Mouse (Mus musculus): Measurements from ENCODE around the gene Rtn4ip1. TPM values are rescaled to one million over a fixed set of nuclear protein-coding genes. Genes with fewer than 3 reads are reported as not detected.

The Rtn4ip1 gene
- polyA plus RNA-seq, 1 experiment from 2014 or later = 20.0 TPM

DNA sequence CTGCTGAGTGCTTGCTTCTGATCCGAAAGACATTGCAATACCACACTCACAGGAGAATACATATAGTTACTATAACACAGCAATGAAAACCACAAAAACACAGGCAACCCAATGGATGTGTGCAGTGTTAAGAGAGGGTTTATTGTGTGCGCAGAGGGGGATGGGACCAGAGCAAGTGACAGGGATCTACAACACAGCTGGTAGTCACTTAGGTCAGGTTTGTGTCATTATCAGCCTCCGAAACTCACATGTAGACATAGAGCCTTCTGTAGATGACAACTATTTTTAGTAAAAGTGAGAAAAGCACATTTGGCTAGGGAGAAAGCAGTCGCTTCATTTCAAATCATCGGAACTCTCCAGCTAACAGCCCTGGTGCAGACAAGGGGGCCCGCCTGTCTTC lies 80.9 kb downstream of the Rtn4ip1 start:
- WGBS = 90% methylated on average over 6 of the region's 6 CpGs
- Histone ChIP-seq H3K4me3 (ENCODE audit: low read depth, low read length) (no peak overlapping the region), H3K9me3 (replicated peaks; ENCODE audit: control insufficient read depth, low read length) (no peaks in the 10 kb centered on the region), H3K9ac (replicated peaks; ENCODE audit: low read length) (no peak overlapping the region), H3K27me3 (ENCODE audit: control insufficient read depth, insufficient read depth, low read length) (no peaks in the 10 kb centered on the region), H3K4me2 (ENCODE audit: low read depth, low read length) (no peak overlapping the region), H3K27ac (replicated peaks; ENCODE audit: low read depth, low read length) (no peak overlapping the region), H3K36me3 (replicated peaks; ENCODE audit: control insufficient read depth, insufficient read depth, low read depth, low read length) (no peaks in the 10 kb centered on the region; the same call in 1 of the 2 replicates), H3K4me1 (ENCODE audit: control insufficient read depth, insufficient read depth, low read length) (no peaks in the 10 kb centered on the region)
- ATAC-seq (replicated peaks; ENCODE audit: insufficient number of reproducible peaks, low FRiP score, low TSS enrichment, low read depth) (no peak), DNase-seq (ENCODE audit: low spot score) (no peak)

DNA sequence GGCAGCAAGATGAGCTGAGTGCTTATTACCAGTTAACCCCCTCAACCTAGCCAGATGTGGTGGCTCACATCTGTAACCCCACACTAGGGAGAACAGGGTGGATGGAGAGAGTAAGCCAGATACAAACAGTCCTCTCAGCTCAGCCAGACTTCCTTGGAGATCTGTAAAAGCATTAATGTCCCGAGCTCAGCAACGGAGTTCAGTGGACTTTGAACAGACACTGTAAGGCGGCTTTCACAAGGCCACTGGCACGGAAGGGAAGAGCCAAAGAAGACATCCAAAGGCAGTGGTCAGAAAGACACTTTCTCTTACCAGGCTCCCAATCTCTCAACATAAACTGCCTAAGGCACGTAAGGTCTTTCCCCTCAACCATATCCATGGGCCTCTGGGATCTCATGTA lies 81.6 kb downstream of the Rtn4ip1 start:
- no peaks in the 10 kb centered on the region for H3K9me3 ChIP-seq (replicated peaks; ENCODE audit: control insufficient read depth, low read length)
- no peaks in the 10 kb centered on the region for H3K27me3 ChIP-seq (ENCODE audit: control insufficient read depth, insufficient read depth, low read length)
- DNase-seq (ENCODE audit: low spot score) (no peak), ATAC-seq (replicated peaks; ENCODE audit: insufficient number of reproducible peaks, low FRiP score, low TSS enrichment, low read depth) (no peak)
- H3K4me3 ChIP-seq (ENCODE audit: low read depth, low read length) = no peak overlapping the region
- H3K27ac ChIP-seq (replicated peaks; ENCODE audit: low read depth, low read length) = no peak overlapping the region
- WGBS = 82% methylated on average over 5 of the region's 5 CpGs
- no peak overlapping the region for H3K9ac ChIP-seq (replicated peaks; ENCODE audit: low read length)
- no peak overlapping the region for H3K4me2 ChIP-seq (ENCODE audit: low read depth, low read length)
- H3K4me1 ChIP-seq (ENCODE audit: control insufficient read depth, insufficient read depth, low read length) = no peaks in the 10 kb centered on the region
- H3K36me3 ChIP-seq (replicated peaks; ENCODE audit: control insufficient read depth, insufficient read depth, low read depth, low read length) = no peaks in the 10 kb centered on the region; the same call in 1 of the 2 replicates

DNA sequence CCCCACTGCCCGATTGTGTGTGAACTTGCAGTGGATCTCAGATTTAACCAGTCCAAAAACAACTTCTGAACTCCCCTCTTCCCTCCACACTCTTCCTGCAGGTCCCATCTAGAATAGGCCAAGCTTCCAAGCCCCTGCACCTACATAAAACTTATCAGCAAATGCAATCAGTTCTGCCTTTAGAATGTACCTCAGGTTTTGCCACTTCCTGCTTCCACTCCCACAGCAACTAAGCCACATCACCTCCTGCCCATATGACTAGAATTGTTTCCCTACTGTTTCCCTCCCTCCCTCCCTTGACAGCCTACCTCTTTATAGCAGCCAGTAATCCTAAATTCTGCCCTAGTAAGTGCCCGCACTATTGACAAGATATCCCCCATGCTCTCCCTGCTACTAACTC lies 82.3 kb downstream of the Rtn4ip1 start:
- ATAC-seq (replicated peaks; ENCODE audit: insufficient number of reproducible peaks, low FRiP score, low TSS enrichment, low read depth) (no peak), DNase-seq (ENCODE audit: low spot score) (no peak)
- H3K36me3 ChIP-seq (replicated peaks; ENCODE audit: control insufficient read depth, insufficient read depth, low read depth, low read length) = no peaks in the 10 kb centered on the region; the same call in 1 of the 2 replicates
- no peak overlapping the region for H3K4me3 ChIP-seq (ENCODE audit: low read depth, low read length)
- no peak overlapping the region for H3K9ac ChIP-seq (replicated peaks; ENCODE audit: low read length)
- no peaks in the 10 kb centered on the region for H3K27me3 ChIP-seq (ENCODE audit: control insufficient read depth, insufficient read depth, low read length)
- H3K4me2 ChIP-seq (ENCODE audit: low read depth, low read length) = no peak overlapping the region
- no peaks in the 10 kb centered on the region for H3K4me1 ChIP-seq (ENCODE audit: control insufficient read depth, insufficient read depth, low read length)
- no peak overlapping the region for H3K27ac ChIP-seq (replicated peaks; ENCODE audit: low read depth, low read length)
- H3K9me3 ChIP-seq (replicated peaks; ENCODE audit: control insufficient read depth, low read length) = no peaks in the 10 kb centered on the region
- 92% methylated on average over 2 of the region's 2 CpGs for WGBS

GRCm38 (mm10) chr10:43991268-43991667 lies 89.7 kb downstream of the Rtn4ip1 start:
- no peak overlapping the region for H3K4me2 ChIP-seq (ENCODE audit: low read depth, low read length)
- H3K4me3 ChIP-seq (ENCODE audit: low read depth, low read length) = no peak overlapping the region
- no peak for DNase-seq (ENCODE audit: low spot score)
- H3K36me3 ChIP-seq (replicated peaks; ENCODE audit: control insufficient read depth, insufficient read depth, low read depth, low read length) = no peaks in the 10 kb centered on the region
- H3K27ac ChIP-seq (replicated peaks; ENCODE audit: low read depth, low read length) = no peak overlapping the region
- no peaks in the 10 kb centered on the region for H3K9me3 ChIP-seq (replicated peaks; ENCODE audit: control insufficient read depth, low read length)
- no peak for ATAC-seq (replicated peaks; ENCODE audit: insufficient number of reproducible peaks, low FRiP score, low TSS enrichment, low read depth)
- H3K4me1 ChIP-seq (ENCODE audit: control insufficient read depth, insufficient read depth, low read length) = no peaks in the 10 kb centered on the region
- no peaks in the 10 kb centered on the region for H3K27me3 ChIP-seq (ENCODE audit: control insufficient read depth, insufficient read depth, low read length)
- no peak overlapping the region for H3K9ac ChIP-seq (replicated peaks; ENCODE audit: low read length)
- WGBS = 90% methylated on average over 5 of the region's 5 CpGs

DNA sequence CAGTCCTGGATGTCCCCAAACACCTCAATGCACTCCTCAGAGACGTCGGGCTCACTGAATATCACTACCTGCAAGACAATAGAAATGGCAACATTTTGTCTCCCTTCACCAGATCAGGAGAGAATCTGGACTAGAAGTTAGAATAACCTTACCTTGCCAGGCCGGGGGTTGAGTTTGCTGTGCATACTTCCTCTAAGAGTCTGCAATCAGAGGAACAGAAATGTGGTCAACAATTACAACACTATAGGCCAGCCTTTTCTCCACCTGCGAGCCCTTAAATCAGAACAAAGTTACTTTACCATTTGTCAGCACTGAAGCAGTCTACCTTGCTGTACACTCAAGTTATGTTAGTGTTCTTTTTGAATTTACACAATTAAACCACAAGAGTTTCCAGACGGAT lies 90.9 kb downstream of the Rtn4ip1 start:
- Histone ChIP-seq H3K27me3 (ENCODE audit: control insufficient read depth, insufficient read depth, low read length) (no peaks in the 10 kb centered on the region), H3K9me3 (replicated peaks; ENCODE audit: control insufficient read depth, low read length) (no peaks in the 10 kb centered on the region), H3K4me3 (ENCODE audit: low read depth, low read length) (no peak overlapping the region), H3K9ac (replicated peaks; ENCODE audit: low read length) (no peak overlapping the region), H3K27ac (replicated peaks; ENCODE audit: low read depth, low read length) (no peak overlapping the region), H3K4me1 (ENCODE audit: control insufficient read depth, insufficient read depth, low read length) (no peaks in the 10 kb centered on the region), H3K4me2 (ENCODE audit: low read depth, low read length) (no peak overlapping the region), H3K36me3 (replicated peaks; ENCODE audit: control insufficient read depth, insufficient read depth, low read depth, low read length) (no peaks in the 10 kb centered on the region)
- DNase-seq (ENCODE audit: low spot score) = no peak
- no peak for ATAC-seq (replicated peaks; ENCODE audit: insufficient number of reproducible peaks, low FRiP score, low TSS enrichment, low read depth)
- 73% methylated on average over 5 of the region's 5 CpGs for WGBS

DNA sequence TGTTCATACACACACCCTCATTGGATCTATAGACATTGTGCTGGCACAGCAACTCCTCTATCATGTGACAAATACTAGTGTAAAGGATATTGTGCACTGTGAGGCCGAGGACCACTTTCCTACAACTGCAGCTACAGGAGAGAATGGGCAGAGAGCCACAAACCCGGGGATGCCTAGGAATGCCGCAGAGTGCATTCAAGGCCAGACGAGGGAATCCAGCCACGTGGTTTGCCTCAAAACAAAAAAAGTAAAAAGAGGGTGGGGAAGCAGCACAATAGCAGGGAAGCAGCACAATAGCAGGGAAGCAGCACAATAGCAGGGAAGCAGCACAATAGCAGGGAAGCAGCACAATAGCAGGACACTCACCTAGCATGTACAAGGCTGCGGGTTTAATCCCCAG lies 91.6 kb downstream of the Rtn4ip1 start:
- ATAC-seq (replicated peaks; ENCODE audit: insufficient number of reproducible peaks, low FRiP score, low TSS enrichment, low read depth) (no peak), DNase-seq (ENCODE audit: low spot score) (no peak)
- 42% methylated on average over 6 of the region's 6 CpGs for WGBS
- Histone ChIP-seq H3K27me3 (ENCODE audit: control insufficient read depth, insufficient read depth, low read length) (no peaks in the 10 kb centered on the region), H3K4me1 (ENCODE audit: control insufficient read depth, insufficient read depth, low read length) (no peaks in the 10 kb centered on the region), H3K9ac (replicated peaks; ENCODE audit: low read length) (no peak overlapping the region), H3K4me2 (ENCODE audit: low read depth, low read length) (no peak overlapping the region), H3K27ac (replicated peaks; ENCODE audit: low read depth, low read length) (no peak overlapping the region), H3K9me3 (replicated peaks; ENCODE audit: control insufficient read depth, low read length) (no peaks in the 10 kb centered on the region), H3K4me3 (ENCODE audit: low read depth, low read length) (no peak overlapping the region), H3K36me3 (replicated peaks; ENCODE audit: control insufficient read depth, insufficient read depth, low read depth, low read length) (no peaks in the 10 kb centered on the region)

- Histone ChIP-seq H3K9ac (replicated peaks; ENCODE audit: low read length) (no peak overlapping the region), H3K27me3 (ENCODE audit: control insufficient read depth, insufficient read depth, low read length) (no peaks in the 10 kb centered on the region), H3K27ac (replicated peaks; ENCODE audit: low read depth, low read length) (no peak overlapping the region), H3K4me3 (ENCODE audit: low read depth, low read length) (no peak overlapping the region), H3K4me2 (ENCODE audit: low read depth, low read length) (no peak overlapping the region), H3K36me3 (replicated peaks; ENCODE audit: control insufficient read depth, insufficient read depth, low read depth, low read length) (no peaks in the 10 kb centered on the region), H3K9me3 (replicated peaks; ENCODE audit: control insufficient read depth, low read length) (no peaks in the 10 kb centered on the region), H3K4me1 (ENCODE audit: control insufficient read depth, insufficient read depth, low read length) (no peaks in the 10 kb centered on the region)
- 79% methylated on average over 10 of the region's 10 CpGs for WGBS
- ATAC-seq (replicated peaks; ENCODE audit: insufficient number of reproducible peaks, low FRiP score, low TSS enrichment, low read depth) (no peak), DNase-seq (ENCODE audit: low spot score) (no peak)
These were observed 94.4 kb downstream of the Rtn4ip1 start for GRCm38 (mm10) chr10:43995858-43996650.

DNA sequence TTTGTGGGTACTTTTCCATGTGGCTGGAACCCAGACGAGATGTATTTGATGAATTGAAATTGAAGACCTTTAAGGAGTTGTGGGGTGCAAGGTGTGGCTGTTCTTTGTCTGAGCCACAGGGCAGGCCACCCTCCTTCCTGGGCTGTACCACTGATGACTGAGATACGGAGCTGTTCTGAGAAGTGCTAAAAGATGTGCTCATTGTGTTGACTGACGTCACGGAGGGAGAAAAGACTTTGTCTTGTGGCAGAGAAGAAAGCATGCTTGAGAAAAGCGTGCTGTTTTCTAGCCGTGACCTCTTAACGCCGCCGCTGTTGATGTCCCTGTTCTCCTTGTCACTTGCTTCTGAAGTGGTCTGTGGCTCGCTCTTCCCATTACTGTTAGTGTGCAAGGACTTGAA lies 95.7 kb downstream of the Rtn4ip1 start:
- H3K36me3 ChIP-seq (replicated peaks; ENCODE audit: control insufficient read depth, insufficient read depth, low read depth, low read length) = no peaks in the 10 kb centered on the region
- no peak overlapping the region for H3K27ac ChIP-seq (replicated peaks; ENCODE audit: low read depth, low read length)
- H3K4me3 ChIP-seq (ENCODE audit: low read depth, low read length) = no peak overlapping the region
- ATAC-seq (replicated peaks; ENCODE audit: insufficient number of reproducible peaks, low FRiP score, low TSS enrichment, low read depth) = no peak
- no peak overlapping the region for H3K4me2 ChIP-seq (ENCODE audit: low read depth, low read length)
- 88% methylated on average over 10 of the region's 10 CpGs for WGBS
- H3K9me3 ChIP-seq (replicated peaks; ENCODE audit: control insufficient read depth, low read length) = no peaks in the 10 kb centered on the region
- no peaks in the 10 kb centered on the region for H3K4me1 ChIP-seq (ENCODE audit: control insufficient read depth, insufficient read depth, low read length)
- no peak overlapping the region for H3K9ac ChIP-seq (replicated peaks; ENCODE audit: low read length)
- DNase-seq (ENCODE audit: low spot score) = no peak
- H3K27me3 ChIP-seq (ENCODE audit: control insufficient read depth, insufficient read depth, low read length) = no peaks in the 10 kb centered on the region; the same call in 1 of the 2 replicates

Data from embryonic facial prominence, embryonic 11.5 days (tissue).